Mouse (Mus musculus): ENCODE results near the gene Olfr1204. TPM values are rescaled to one million over a fixed set of nuclear protein-coding genes. Genes with fewer than 3 reads are reported as not detected.

The Olfr1204 gene
- polyA plus RNA-seq (2011; ENCODE audit: insufficient read depth, insufficient read length, low read depth, missing spikeins), result not detected in 2 replicates

DNA sequence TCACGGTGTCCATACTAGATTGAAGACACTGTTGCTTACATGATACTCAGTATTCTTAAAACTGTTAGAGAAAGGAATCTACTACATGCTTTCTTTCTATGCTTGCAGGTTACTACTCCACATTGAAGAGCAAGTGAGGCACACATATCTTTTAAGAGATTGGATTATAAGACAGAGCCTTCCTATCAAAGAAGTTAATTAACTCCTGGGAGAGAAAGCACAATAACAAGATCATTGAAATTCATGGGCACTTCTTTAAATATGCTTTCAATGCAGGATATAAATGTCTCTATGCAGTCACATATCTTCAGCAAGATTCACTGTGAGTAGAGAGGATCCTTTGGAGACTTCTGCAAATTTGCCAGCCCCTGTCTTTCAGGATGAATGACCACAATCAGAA lies at the start of gene Olfr1204:
Gene Olfr1204 (plus strand): TSS at position 301 of the 400 bp plus-strand sequence.
- no peaks in the 10 kb centered on the region for H3K4me1 ChIP-seq (ENCODE audit: control insufficient read depth, insufficient read depth, low read length)
- H3K27me3 ChIP-seq (ENCODE audit: control insufficient read depth, insufficient read depth, low read length, poor library complexity, severe bottlenecking), result no peaks in the 10 kb centered on the region
- H3K9me3 ChIP-seq (replicated peaks; ENCODE audit: control insufficient read depth, insufficient read depth, low read length, poor library complexity, severe bottlenecking), result no peaks in the 10 kb centered on the region
- no peaks in the 10 kb centered on the region for H3K36me3 ChIP-seq (ENCODE audit: control insufficient read depth, insufficient read depth, low read length, poor library complexity, severe bottlenecking)
- no peak within 1 kb of the TSS for H3K9ac ChIP-seq (ENCODE audit: low read depth, poor library complexity, severe bottlenecking)
- no peak for TF ChIP-seq CTCF (IDR thresholded peaks at IDR 0.05; ENCODE audit: low read depth, low read length)
- H3K27ac ChIP-seq (ENCODE audit: insufficient read depth, low read length), result no peak within 1 kb of the TSS
- no peak within 1 kb of the TSS for H3K4me3 ChIP-seq (ENCODE audit: low read depth, low read length)

DNA sequence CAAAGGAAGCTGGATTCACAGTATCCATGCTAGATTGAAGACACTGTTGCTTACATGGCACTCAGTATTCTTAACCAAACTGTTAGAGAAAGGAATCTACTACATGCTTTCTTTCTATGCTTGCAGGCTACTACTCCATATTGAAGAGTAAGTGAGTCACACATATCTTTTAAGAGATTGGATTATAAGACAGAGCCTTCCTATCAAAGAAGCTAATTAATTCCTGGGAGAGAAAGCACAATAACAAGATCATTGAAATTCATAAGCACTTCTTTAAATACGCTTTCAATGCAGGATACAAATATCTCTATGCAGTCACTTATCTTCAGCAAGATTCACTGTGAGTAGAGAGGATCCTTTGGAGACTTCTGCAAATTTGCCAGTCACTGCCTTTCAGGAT lies 34.9 kb upstream of the Olfr1204 start, which contains the start of gene Olfr1202:
Gene Olfr1202 (plus strand): TSS at position 301 of the 400 bp plus-strand sequence.
- Histone ChIP-seq H3K27me3 (ENCODE audit: control insufficient read depth, insufficient read depth, low read length, poor library complexity, severe bottlenecking) (no peaks in the 10 kb centered on the region), H3K4me1 (ENCODE audit: control insufficient read depth, insufficient read depth, low read length) (no peaks in the 10 kb centered on the region), H3K27ac (ENCODE audit: insufficient read depth, low read length) (no peak within 1 kb of the TSS), H3K4me3 (ENCODE audit: low read depth, low read length) (no peak within 1 kb of the TSS), H3K36me3 (ENCODE audit: control insufficient read depth, insufficient read depth, low read length, poor library complexity, severe bottlenecking) (no peaks in the 10 kb centered on the region), H3K9ac (ENCODE audit: low read depth, poor library complexity, severe bottlenecking) (no peak within 1 kb of the TSS), H3K9me3 (replicated peaks; ENCODE audit: control insufficient read depth, insufficient read depth, low read length, poor library complexity, severe bottlenecking) (no peaks in the 10 kb centered on the region)
- TF ChIP-seq EP300 (IDR thresholded peaks at IDR 0.05; ENCODE audit: insufficient read depth, low read depth, low read length) (no peak), POLR2A (IDR thresholded peaks at IDR 0.05; ENCODE audit: insufficient read depth, low read length) (no peak), CTCF (IDR thresholded peaks at IDR 0.05; ENCODE audit: low read depth, low read length) (no peak)

DNA sequence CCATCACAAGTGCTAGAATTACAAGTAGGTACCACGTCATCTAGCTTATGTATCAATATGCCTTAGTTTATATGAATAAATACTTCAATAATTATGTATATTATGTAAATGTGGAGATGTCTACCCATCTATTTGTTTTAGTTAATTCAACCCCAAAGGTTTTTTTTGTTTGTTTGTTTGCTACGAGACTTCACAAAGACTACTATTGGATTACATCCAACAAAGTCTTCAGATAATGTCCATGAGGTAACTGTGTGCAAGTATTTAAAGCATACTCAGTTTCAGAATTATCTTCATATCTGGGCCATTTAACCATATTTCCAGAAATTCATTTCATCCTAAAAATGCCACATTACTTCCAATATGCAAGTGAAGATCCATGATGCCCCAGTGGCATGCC lies 19.7 kb upstream of the Olfr1204 start, which contains the start of gene Olfr1205:
Gene Olfr1205 (plus strand): TSS at position 301 of the 400 bp plus-strand sequence.
- TF ChIP-seq POLR2A (IDR thresholded peaks at IDR 0.05; ENCODE audit: insufficient read depth, low read length), result no peak
- TF ChIP-seq CTCF (IDR thresholded peaks at IDR 0.05; ENCODE audit: low read depth, low read length), result no peak
- TF ChIP-seq EP300 (IDR thresholded peaks at IDR 0.05; ENCODE audit: insufficient read depth, low read depth, low read length), result no peak
- H3K27ac ChIP-seq (ENCODE audit: insufficient read depth, low read length), result no peak within 1 kb of the TSS
- H3K27me3 ChIP-seq (ENCODE audit: control insufficient read depth, insufficient read depth, low read length, poor library complexity, severe bottlenecking), result no peaks in the 10 kb centered on the region
- no peaks in the 10 kb centered on the region for H3K36me3 ChIP-seq (ENCODE audit: control insufficient read depth, insufficient read depth, low read length, poor library complexity, severe bottlenecking)
- no peak within 1 kb of the TSS for H3K4me3 ChIP-seq (ENCODE audit: low read depth, low read length)
- H3K4me1 ChIP-seq (ENCODE audit: control insufficient read depth, insufficient read depth, low read length), result no peaks in the 10 kb centered on the region
- H3K9ac ChIP-seq (ENCODE audit: low read depth, poor library complexity, severe bottlenecking), result no peak within 1 kb of the TSS
- H3K9me3 ChIP-seq (replicated peaks; ENCODE audit: control insufficient read depth, insufficient read depth, low read length, poor library complexity, severe bottlenecking), result no peaks in the 10 kb centered on the region

DNA sequence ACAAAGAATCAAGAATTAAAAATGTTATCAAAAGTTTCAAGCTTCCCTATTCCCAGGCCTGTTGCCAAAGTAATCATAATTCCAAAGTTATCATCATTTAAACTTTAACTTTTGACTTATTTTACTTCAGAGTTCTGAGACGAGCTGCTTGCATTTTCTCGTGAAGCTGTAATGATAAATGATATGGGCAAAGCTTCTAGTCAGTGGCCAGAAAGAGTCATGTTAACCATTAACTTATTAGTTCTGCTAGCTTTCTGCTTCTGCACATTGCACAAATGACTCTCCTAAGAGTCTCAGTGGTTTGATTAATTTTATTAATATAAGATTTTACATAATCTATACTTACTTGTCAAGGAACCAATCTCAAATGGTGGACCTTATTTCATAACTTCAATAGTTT lies 10.6 kb upstream of the Olfr1204 start:
- Histone ChIP-seq H3K27me3 (ENCODE audit: control insufficient read depth, insufficient read depth, low read length, poor library complexity, severe bottlenecking) (no peaks in the 10 kb centered on the region), H3K4me1 (ENCODE audit: control insufficient read depth, insufficient read depth, low read length) (no peaks in the 10 kb centered on the region), H3K9ac (ENCODE audit: low read depth, poor library complexity, severe bottlenecking) (no peak overlapping the region), H3K4me3 (ENCODE audit: low read depth, low read length) (no peak overlapping the region), H3K9me3 (replicated peaks; ENCODE audit: control insufficient read depth, insufficient read depth, low read length, poor library complexity, severe bottlenecking) (no peaks in the 10 kb centered on the region), H3K36me3 (ENCODE audit: control insufficient read depth, insufficient read depth, low read length, poor library complexity, severe bottlenecking) (no peaks in the 10 kb centered on the region), H3K27ac (ENCODE audit: insufficient read depth, low read length) (no peak overlapping the region)
- TF ChIP-seq POLR2A (IDR thresholded peaks at IDR 0.05; ENCODE audit: insufficient read depth, low read length), result no peak
- TF ChIP-seq EP300 (IDR thresholded peaks at IDR 0.05; ENCODE audit: insufficient read depth, low read depth, low read length), result no peak
- TF ChIP-seq CTCF (IDR thresholded peaks at IDR 0.05; ENCODE audit: low read depth, low read length), result no peak

DNA sequence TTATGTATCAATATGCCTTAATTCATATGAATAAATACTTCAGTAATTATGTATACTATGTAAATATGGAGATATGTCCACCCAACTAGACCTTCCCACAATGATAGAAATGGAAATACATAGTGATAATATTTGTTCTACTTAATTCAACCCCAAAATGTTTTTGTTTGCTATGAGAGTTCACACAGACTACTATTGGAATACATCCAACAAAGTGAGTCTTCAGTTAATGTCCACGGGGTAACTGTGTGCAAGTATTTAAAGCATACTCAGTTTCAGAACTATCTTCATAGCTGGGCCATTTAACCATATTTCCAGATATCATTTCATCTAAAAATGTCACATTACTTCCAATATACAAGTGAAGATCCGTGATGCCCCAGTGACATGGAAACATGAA lies 13.8 kb downstream of the Olfr1204 start, which contains the start of gene Olfr1206:
Gene Olfr1206 (plus strand): TSS at position 301 of the 400 bp plus-strand sequence.
- H3K9me3 ChIP-seq (replicated peaks; ENCODE audit: control insufficient read depth, insufficient read depth, low read length, poor library complexity, severe bottlenecking), result no peaks in the 10 kb centered on the region
- H3K27me3 ChIP-seq (ENCODE audit: control insufficient read depth, insufficient read depth, low read length, poor library complexity, severe bottlenecking), result no peaks in the 10 kb centered on the region
- H3K36me3 ChIP-seq (ENCODE audit: control insufficient read depth, insufficient read depth, low read length, poor library complexity, severe bottlenecking), result no peaks in the 10 kb centered on the region
- H3K4me3 ChIP-seq (ENCODE audit: low read depth, low read length), result no peak within 1 kb of the TSS
- H3K27ac ChIP-seq (ENCODE audit: insufficient read depth, low read length), result no peak within 1 kb of the TSS
- no peak for TF ChIP-seq POLR2A (IDR thresholded peaks at IDR 0.05; ENCODE audit: insufficient read depth, low read length)
- no peak for TF ChIP-seq EP300 (IDR thresholded peaks at IDR 0.05; ENCODE audit: insufficient read depth, low read depth, low read length)
- TF ChIP-seq CTCF (IDR thresholded peaks at IDR 0.05; ENCODE audit: low read depth, low read length), result no peak
- no peak within 1 kb of the TSS for H3K9ac ChIP-seq (ENCODE audit: low read depth, poor library complexity, severe bottlenecking)
- H3K4me1 ChIP-seq (ENCODE audit: control insufficient read depth, insufficient read depth, low read length), result no peaks in the 10 kb centered on the region

DNA sequence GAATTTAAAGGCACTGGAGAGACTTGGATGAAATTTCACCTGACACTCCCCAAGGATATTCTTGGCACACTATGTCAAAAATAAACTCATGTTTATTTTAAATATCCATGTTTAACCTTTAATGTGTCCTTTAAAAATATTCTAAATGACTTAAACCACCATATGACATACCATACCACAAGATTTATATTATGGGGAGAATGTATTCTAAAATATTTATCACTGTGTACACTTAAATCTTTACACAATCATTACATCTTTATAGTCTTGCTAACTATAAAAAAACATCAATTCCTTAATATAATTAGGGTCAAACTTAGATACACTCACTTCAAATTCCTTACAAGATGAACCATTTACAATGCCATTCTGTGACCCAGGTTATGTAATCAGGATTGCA lies 53.1 kb downstream of the Olfr1204 start, which contains the start of gene Olfr1208:
Gene Olfr1208 (minus strand): TSS at position 101 of the 400 bp plus-strand sequence.
- Histone ChIP-seq H3K4me1 (ENCODE audit: control insufficient read depth, insufficient read depth, low read length) (no peaks in the 10 kb centered on the region), H3K4me3 (ENCODE audit: low read depth, low read length) (no peak within 1 kb of the TSS), H3K9ac (ENCODE audit: low read depth, poor library complexity, severe bottlenecking) (no peak within 1 kb of the TSS), H3K9me3 (replicated peaks; ENCODE audit: control insufficient read depth, insufficient read depth, low read length, poor library complexity, severe bottlenecking) (no peaks in the 10 kb centered on the region), H3K36me3 (ENCODE audit: control insufficient read depth, insufficient read depth, low read length, poor library complexity, severe bottlenecking) (no peaks in the 10 kb centered on the region), H3K27me3 (ENCODE audit: control insufficient read depth, insufficient read depth, low read length, poor library complexity, severe bottlenecking) (no peaks in the 10 kb centered on the region), H3K27ac (ENCODE audit: insufficient read depth, low read length) (no peak within 1 kb of the TSS)
- TF ChIP-seq POLR2A (IDR thresholded peaks at IDR 0.05; ENCODE audit: insufficient read depth, low read length), result no peak

Other genes starting within 250 kb of the Olfr1204 start
- not detected in 2 replicates for gene Olfr1191-ps1, start 208.8 kb upstream of the Olfr1204 start, polyA plus RNA-seq (2011; ENCODE audit: insufficient read depth, insufficient read length, low read depth, missing spikeins)
- 0.12 TPM in 1 of 2 replicates, not detected in the other for gene Olfr1192-ps1, start 200.8 kb upstream of the Olfr1204 start, polyA plus RNA-seq (2011; ENCODE audit: insufficient read depth, insufficient read length, low read depth, missing spikeins)
- gene Olfr1193, start 173.7 kb upstream of the Olfr1204 start, polyA plus RNA-seq (2011; ENCODE audit: insufficient read depth, insufficient read length, low read depth, missing spikeins), result not detected in 2 replicates
- not detected in 2 replicates for gene Olfr1195, start 160.1 kb upstream of the Olfr1204 start, polyA plus RNA-seq (2011; ENCODE audit: insufficient read depth, insufficient read length, low read depth, missing spikeins)
- gene Olfr1196, start 144.7 kb upstream of the Olfr1204 start, polyA plus RNA-seq (2011; ENCODE audit: insufficient read depth, insufficient read length, low read depth, missing spikeins), result not detected in 2 replicates
- not detected in 2 replicates for gene Olfr1197, start 116.9 kb upstream of the Olfr1204 start, polyA plus RNA-seq (2011; ENCODE audit: insufficient read depth, insufficient read length, low read depth, missing spikeins)
- gene Olfr1198, start 97.9 kb upstream of the Olfr1204 start, polyA plus RNA-seq (2011; ENCODE audit: insufficient read depth, insufficient read length, low read depth, missing spikeins), result 0.25 and 0.43 TPM in 2 replicates
- gene Olfr1199, start 88.8 kb upstream of the Olfr1204 start, polyA plus RNA-seq (2011; ENCODE audit: insufficient read depth, insufficient read length, low read depth, missing spikeins), result 0.52 TPM in 1 of 2 replicates, not detected in the other
- not detected in 2 replicates for gene Olfr1200, start 78.8 kb upstream of the Olfr1204 start, polyA plus RNA-seq (2011; ENCODE audit: insufficient read depth, insufficient read length, low read depth, missing spikeins)
- not detected in 2 replicates for gene Olfr1201, start 56.3 kb upstream of the Olfr1204 start, polyA plus RNA-seq (2011; ENCODE audit: insufficient read depth, insufficient read length, low read depth, missing spikeins)
- not detected in 2 replicates for gene Olfr1202, start 34.8 kb upstream of the Olfr1204 start, polyA plus RNA-seq (2011; ENCODE audit: insufficient read depth, insufficient read length, low read depth, missing spikeins)
- gene Olfr1205, start 19.6 kb upstream of the Olfr1204 start, polyA plus RNA-seq (2011; ENCODE audit: insufficient read depth, insufficient read length, low read depth, missing spikeins), result not detected in 2 replicates
- not detected in 2 replicates for gene Olfr1206, start 13.9 kb downstream of the Olfr1204 start, polyA plus RNA-seq (2011; ENCODE audit: insufficient read depth, insufficient read length, low read depth, missing spikeins)
- gene Olfr1208, start 53.0 kb downstream of the Olfr1204 start, polyA plus RNA-seq (2011; ENCODE audit: insufficient read depth, insufficient read length, low read depth, missing spikeins), result not detected in 2 replicates
- not detected in 2 replicates for gene Olfr1209, start 65.9 kb downstream of the Olfr1204 start, polyA plus RNA-seq (2011; ENCODE audit: insufficient read depth, insufficient read length, low read depth, missing spikeins)
- not detected in 2 replicates for gene Olfr1211, start 88.8 kb downstream of the Olfr1204 start, polyA plus RNA-seq (2011; ENCODE audit: insufficient read depth, insufficient read length, low read depth, missing spikeins)
- gene Olfr1212, start 104.7 kb downstream of the Olfr1204 start, polyA plus RNA-seq (2011; ENCODE audit: insufficient read depth, insufficient read length, low read depth, missing spikeins), result not detected in 2 replicates
- not detected in 2 replicates for gene Gm13762, start 131.0 kb downstream of the Olfr1204 start, polyA plus RNA-seq (2011; ENCODE audit: insufficient read depth, insufficient read length, low read depth, missing spikeins)
- gene Olfr1214, start 143.4 kb downstream of the Olfr1204 start, polyA plus RNA-seq (2011; ENCODE audit: insufficient read depth, insufficient read length, low read depth, missing spikeins), result not detected in 2 replicates
- gene Olfr1215, start 157.7 kb downstream of the Olfr1204 start, polyA plus RNA-seq (2011; ENCODE audit: insufficient read depth, insufficient read length, low read depth, missing spikeins), result not detected in 2 replicates
- gene Olfr1216, start 169.0 kb downstream of the Olfr1204 start, polyA plus RNA-seq (2011; ENCODE audit: insufficient read depth, insufficient read length, low read depth, missing spikeins), result not detected in 2 replicates
- gene Olfr1217, start 182.8 kb downstream of the Olfr1204 start, polyA plus RNA-seq (2011; ENCODE audit: insufficient read depth, insufficient read length, low read depth, missing spikeins), result not detected in 2 replicates
- gene Olfr1218, start 211.9 kb downstream of the Olfr1204 start, polyA plus RNA-seq (2011; ENCODE audit: insufficient read depth, insufficient read length, low read depth, missing spikeins), result not detected in 2 replicates
- not detected in 2 replicates for gene Olfr1219, start 234.2 kb downstream of the Olfr1204 start, polyA plus RNA-seq (2011; ENCODE audit: insufficient read depth, insufficient read length, low read depth, missing spikeins)